Mouse (Mus musculus): ENCODE data around the gene Wnt16. TPM values are rescaled to one million over a fixed set of nuclear protein-coding genes. Genes with fewer than 3 reads are reported as not detected.

Wnt16 gene
- not detected in 2 replicates for polyA plus RNA-seq (2012)

DNA sequence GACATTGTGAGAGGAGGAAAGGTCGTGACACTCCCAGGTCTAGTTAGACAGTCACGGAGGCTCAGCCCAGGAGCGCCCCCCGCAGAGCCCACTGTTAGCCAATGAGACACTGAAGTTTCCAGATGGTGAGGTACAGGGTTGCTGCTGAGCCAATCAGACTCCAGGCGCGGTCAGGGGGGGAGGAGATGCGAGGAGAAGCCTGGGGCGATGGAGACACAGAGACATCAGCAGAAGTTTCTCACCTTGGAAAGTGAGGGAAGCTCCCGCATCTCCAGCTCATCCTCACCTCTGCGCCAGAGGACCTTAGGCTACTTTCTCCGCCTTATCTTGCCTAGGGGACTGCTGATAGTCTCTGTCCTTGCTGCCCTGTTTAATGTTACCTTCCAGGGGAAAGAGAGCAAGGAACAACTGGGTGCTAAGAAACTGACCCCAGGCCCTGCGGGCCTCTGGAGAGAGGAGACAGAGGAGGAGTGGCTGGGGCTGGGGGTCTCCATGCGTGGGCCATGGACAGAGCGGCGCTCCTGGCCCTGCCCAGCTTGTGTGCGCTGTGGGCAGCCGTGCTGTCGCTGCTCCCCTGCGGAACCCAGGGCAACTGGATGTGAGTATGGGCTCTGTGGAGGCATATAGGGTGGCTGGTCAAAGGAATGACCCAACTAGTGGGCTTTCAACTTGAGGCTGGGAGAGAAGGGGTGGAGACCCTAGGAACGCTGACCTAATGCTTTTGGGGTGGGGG is at the start of gene Wnt16:
Wnt16 (plus strand) TSS at position 224 of the 733 bp plus-strand sequence.

Other genes starting within 250 kb of the Wnt16 start
- 7.8 and 9.2 TPM in 2 replicates for gene Fam3c, start 68.0 kb downstream of the Wnt16 start, polyA plus RNA-seq (2012)